Mouse (Mus musculus) olfactory bulb, adult 2 months (tissue): ENCODE data around the gene Hfm1.

Source experiments
- CTCF ChIP-seq: fragments of 200-500 bp; IDR thresholded peaks from 2 replicates; pipeline ENCODE4 v1.5.1; 2012; ENCODE audit warnings: low read depth, mild to moderate bottlenecking, low read length, moderate library complexity; ENCODE audit not compliant: insufficient read depth
- POLR2A ChIP-seq: fragments of 200-500 bp; IDR thresholded peaks from 2 replicates; pipeline ENCODE4 v1.6.1; 2012; ENCODE audit warnings: mild to moderate bottlenecking, low read depth, low read length, moderate library complexity; ENCODE audit not compliant: insufficient read depth

DNA sequence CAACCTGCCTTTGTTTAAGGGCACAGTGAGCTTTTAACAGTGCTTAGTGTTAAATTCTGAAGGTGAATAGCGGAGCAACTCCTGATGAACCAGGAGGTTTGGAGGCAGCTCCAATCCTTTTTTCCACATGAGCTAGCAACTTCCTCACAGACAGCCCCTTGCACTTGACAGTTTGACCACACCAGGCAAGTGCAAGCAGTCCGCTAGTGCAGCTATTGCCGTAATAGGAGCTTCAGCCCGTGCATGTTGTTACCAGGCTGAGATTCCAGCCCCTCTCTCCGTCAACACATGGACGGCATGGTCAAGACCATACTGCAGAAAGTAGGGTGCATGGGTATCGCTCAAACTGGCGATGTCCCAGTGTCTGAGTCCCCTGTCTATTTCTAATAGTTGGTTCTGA is 106.5 kb downstream of the Hfm1 start:
- no peak for TF ChIP-seq CTCF
- TF ChIP-seq POLR2A = no peak
